23 mouse cellular contexts compared by ENCODE assay signal in the genomic region with DNA sequence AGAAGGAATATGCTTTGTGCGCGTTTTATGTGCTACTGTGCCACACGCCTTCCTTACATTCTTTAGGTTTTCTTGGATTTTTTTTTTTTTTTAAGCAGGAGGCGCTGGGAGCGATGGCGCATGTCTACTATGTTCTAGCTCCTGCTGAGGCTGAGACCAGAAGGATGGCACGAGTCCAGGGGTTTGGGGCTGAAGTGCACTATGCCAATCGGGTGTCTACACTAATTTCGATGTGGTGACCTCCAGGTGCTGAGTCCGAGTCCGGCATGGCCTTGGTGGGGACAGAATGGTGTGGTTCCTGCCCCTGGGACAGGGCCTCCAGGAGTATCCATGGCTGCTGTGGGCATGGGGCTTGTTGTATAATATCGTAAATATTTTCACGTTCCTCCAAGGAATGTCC. TPM values are rescaled to one million over a fixed set of nuclear protein-coding genes. Genes with fewer than 3 reads are reported as not detected.
"Had no signal": no experiment of that assay in that cellular context is flagged by ENCODE, and none has a peak within 500 bp of the region (broad histone marks: within the 10 kb centered on the region; RNA-seq: fewer than 3 reads in every experiment).

No protein-coding gene starts in this region.

- H3K4me2 ChIP-seq: liver, embryonic 15.5 days; midbrain, embryonic 12.5 days; neural tube, embryonic 13.5 days; neural tube, embryonic 15.5 days had no signal

- DNase-seq: liver, postnatal 0 days; lung, adult 2 months; lung, postnatal 14 days; lung, postnatal 36 days; midbrain, embryonic 14.5 days; retina, postnatal 1 day; right cerebral cortex, adult 18-20 months; right cerebral cortex, postnatal 25 days; right cerebral cortex, postnatal 4 days; spleen, adult 18-20 months; thymus, adult 18-20 months; thymus, postnatal 14 days; thymus, postnatal 36 days had no signal

- H3K4me3 ChIP-seq: liver, embryonic 15.5 days; midbrain, embryonic 10.5 days; midbrain, embryonic 12.5 days; myocyte; neural tube, embryonic 13.5 days; neural tube, embryonic 15.5 days had no signal

- H3K36me3 ChIP-seq: liver, embryonic 15.5 days had no signal

- H3K9me3 ChIP-seq: liver, embryonic 15.5 days; midbrain, embryonic 10.5 days; midbrain, embryonic 12.5 days; neural tube, embryonic 13.5 days; neural tube, embryonic 15.5 days had no signal

- ATAC-seq: liver, postnatal 0 days; midbrain, embryonic 16.5 days had no signal

- H3K27me3 ChIP-seq: liver, embryonic 15.5 days; midbrain, embryonic 12.5 days; neural tube, embryonic 13.5 days; neural tube, embryonic 15.5 days had no signal

- H3K9ac ChIP-seq: liver, embryonic 15.5 days; liver, postnatal 0 days; midbrain, embryonic 12.5 days; neural tube, embryonic 13.5 days; neural tube, embryonic 15.5 days had no signal

- H3K4me1 ChIP-seq: liver, embryonic 15.5 days; midbrain, embryonic 12.5 days; neural tube, embryonic 13.5 days; neural tube, embryonic 15.5 days had no signal

- H3K27ac ChIP-seq: liver, embryonic 15.5 days; macrophage; midbrain, embryonic 10.5 days; midbrain, embryonic 12.5 days; neural tube, embryonic 13.5 days; neural tube, embryonic 15.5 days had no signal

RNA-seq across cellular contexts. Expression of a gene that starts 10.3 kb away (rescaled TPM):
- total RNA-seq: megakaryocyte-erythroid progenitor cell, adult 5-6 weeks had no signal
- polyA plus RNA-seq: liver, embryonic 15.5 days; liver, postnatal 0 days; lung, adult 2 months; small intestine, adult 2 months had no signal
